Mouse (Mus musculus): Measurements from ENCODE around the gene Gm21854.
"Not testable (repeated sequence)": the region's sequence is repeated elsewhere in the genome, so short reads cannot be mapped to it uniquely, and the experiment has no call there.

Gene Gm21854

GRCm38 (mm10) chrY:5656686-5657085 lies at the start of gene Gm21854:
Gene Gm21854, plus strand, starts transcription at chrY:5656986.
- in situ Hi-C loops (cut with MboI, MseI), result not testable (repeated sequence)
